Comparison of ENCODE assay signal across 7 mouse cellular contexts in genomic region chr2:19444931-19445831, GRCm38 (mm10). TPM values are rescaled to one million over a fixed set of nuclear protein-coding genes. Genes with fewer than 3 reads are reported as not detected.
DNase-seq lines count a peak whose midpoint lies in the region; ATAC-seq and TF ChIP-seq lines count a peak whose summit lies in the region.

Gene Ptf1a, plus strand, starts transcription at chr2:19445663.

- H3K9ac ChIP-seq in liver, embryonic 12.5 days: no peak within 1 kb of the TSS
- H3K9ac ChIP-seq in liver, postnatal 0 days (replicated peaks): no peak within 1 kb of the TSS
- peak within 1 kb of the TSS; percentile 17; the same call in 1 of the 2 replicates for H3K9ac ChIP-seq in forebrain, embryonic 12.5 days
- 0 out of 2 replicates have a peak within 1 kb of the TSS, but pooled peaks have one; percentile 18 for H3K9ac ChIP-seq in limb, embryonic 12.5 days (replicated peaks)
- H3K9ac ChIP-seq in stomach, embryonic 15.5 days: no peak within 1 kb of the TSS

- no peak for TF ChIP-seq EP300 in liver, postnatal 0 days (IDR thresholded peaks at IDR 0.05; ENCODE audit: low read depth)

- H3K4me3 ChIP-seq in liver, embryonic 12.5 days: peak within 1 kb of the TSS; percentile 21; the same call in 1 of the 2 replicates
- no peak within 1 kb of the TSS for H3K4me3 ChIP-seq in liver, postnatal 0 days (ENCODE audit: low read depth, low read length)
- peak within 1 kb of the TSS; percentile 36 for H3K4me3 ChIP-seq in forebrain, embryonic 12.5 days (replicated peaks)
- peak within 1 kb of the TSS; percentile 33 for H3K4me3 ChIP-seq in limb, embryonic 12.5 days (replicated peaks)
- peak within 1 kb of the TSS; percentile 36 for H3K4me3 ChIP-seq in stomach, embryonic 15.5 days (replicated peaks)

- no peaks in the 10 kb centered on the region for H3K36me3 ChIP-seq in liver, embryonic 12.5 days
- H3K36me3 ChIP-seq in liver, postnatal 0 days (replicated peaks; ENCODE audit: insufficient read depth, low read length): no peaks in the 10 kb centered on the region
- no peaks in the 10 kb centered on the region for H3K36me3 ChIP-seq in forebrain, embryonic 12.5 days (replicated peaks)
- no peaks in the 10 kb centered on the region for H3K36me3 ChIP-seq in limb, embryonic 12.5 days
- H3K36me3 ChIP-seq in stomach, embryonic 15.5 days: no peaks in the 10 kb centered on the region

- no peak for TF ChIP-seq CTCF in liver, postnatal 0 days (IDR thresholded peaks at IDR 0.05; ENCODE audit: low read depth)

- no peak within 1 kb of the TSS for H3K27ac ChIP-seq in liver, embryonic 12.5 days
- no peak within 1 kb of the TSS for H3K27ac ChIP-seq in liver, postnatal 0 days (ENCODE audit: low read depth)
- H3K27ac ChIP-seq in forebrain, embryonic 12.5 days: no peak within 1 kb of the TSS
- no peak within 1 kb of the TSS for H3K27ac ChIP-seq in limb, embryonic 12.5 days
- peak within 1 kb of the TSS; percentile 40; the same call in 1 of the 2 replicates for H3K27ac ChIP-seq in stomach, embryonic 15.5 days

- H3K4me1 ChIP-seq in liver, embryonic 12.5 days: no peaks in the 10 kb centered on the region
- H3K4me1 ChIP-seq in liver, postnatal 0 days (ENCODE audit: insufficient read depth): no peaks in the 10 kb centered on the region
- H3K4me1 ChIP-seq in forebrain, embryonic 12.5 days: peaks cover 26% of the 10 kb centered on the region
- H3K4me1 ChIP-seq in limb, embryonic 12.5 days (replicated peaks): peaks cover 30% of the 10 kb centered on the region
- H3K4me1 ChIP-seq in stomach, embryonic 15.5 days: peaks cover 18% of the 10 kb centered on the region; the same call in 1 of the 2 replicates

- ATAC-seq in liver, embryonic 12.5 days: 0 out of 2 replicates have a peak, but pooled peaks have one; percentile 37
- ATAC-seq in liver, postnatal 0 days: no peak
- peak; percentile 71 for ATAC-seq in forebrain, embryonic 12.5 days (ENCODE audit: low FRiP score)
- ATAC-seq in limb, embryonic 12.5 days (ENCODE audit: insufficient number of reproducible peaks, insufficient read depth, low FRiP score, low TSS enrichment, low read depth): peak; percentile 26; the same call in 1 of the 2 replicates
- ATAC-seq in stomach, embryonic 15.5 days (ENCODE audit: insufficient read depth, low FRiP score, low read depth): peak; percentile 80

- H3K4me2 ChIP-seq in liver, embryonic 12.5 days: peak within 1 kb of the TSS; percentile 18
- no peak within 1 kb of the TSS for H3K4me2 ChIP-seq in liver, postnatal 0 days (ENCODE audit: low read depth, low read length)
- H3K4me2 ChIP-seq in forebrain, embryonic 12.5 days: peak within 1 kb of the TSS; percentile 61
- peak within 1 kb of the TSS; percentile 54 for H3K4me2 ChIP-seq in limb, embryonic 12.5 days
- H3K4me2 ChIP-seq in stomach, embryonic 15.5 days: peak within 1 kb of the TSS; percentile 51

- H3K27me3 ChIP-seq in liver, embryonic 12.5 days (replicated peaks): peaks cover 94% of the 10 kb centered on the region
- peaks cover 68% of the 10 kb centered on the region for H3K27me3 ChIP-seq in liver, postnatal 0 days (ENCODE audit: insufficient read depth, low read length)
- H3K27me3 ChIP-seq in forebrain, embryonic 12.5 days: peaks cover 97% of the 10 kb centered on the region
- H3K27me3 ChIP-seq in limb, embryonic 12.5 days: peaks cover 97% of the 10 kb centered on the region
- H3K27me3 ChIP-seq in stomach, embryonic 15.5 days (replicated peaks): peaks cover 86% of the 10 kb centered on the region

- 1% methylated on average over 52 of the region's 53 CpGs for WGBS in liver, embryonic 12.5 days (ENCODE audit: insufficient replicate concordance)
- WGBS in liver, postnatal 0 days (ENCODE audit: insufficient replicate concordance): 1% methylated on average over 52 of the region's 53 CpGs
- WGBS in forebrain, embryonic 12.5 days: under 1% methylated on average over 51 of the region's 53 CpGs
- WGBS in limb, embryonic 12.5 days: 2% methylated on average over 52 of the region's 53 CpGs
- WGBS in stomach, embryonic 15.5 days: under 1% methylated on average over 53 of the region's 53 CpGs

- DNase-seq in liver, postnatal 0 days: no peak
- no peak for DNase-seq in left cerebral cortex, postnatal 14 days (ENCODE audit: low spot score in 2 of 2)
- DNase-seq in adrenal gland, adult 2 months: no peak

- intact Hi-C loops in left cerebral cortex, postnatal 14 days (cut with DNase I): loop anchor here (5.0 kb wide), 2 partner anchors 212 to 753 kb away; partner anchors contain the start of genes Otud1 and Spag6

- no peaks in the 10 kb centered on the region for H3K9me3 ChIP-seq in liver, embryonic 12.5 days (replicated peaks)
- no peaks in the 10 kb centered on the region for H3K9me3 ChIP-seq in liver, postnatal 0 days (ENCODE audit: low read length)
- no peaks in the 10 kb centered on the region for H3K9me3 ChIP-seq in forebrain, embryonic 12.5 days
- H3K9me3 ChIP-seq in limb, embryonic 12.5 days: no peaks in the 10 kb centered on the region
- no peaks in the 10 kb centered on the region for H3K9me3 ChIP-seq in stomach, embryonic 15.5 days

RNA-seq across cellular contexts. Expression of gene Ptf1a, which starts in this region (rescaled TPM):
- not detected in 2 replicates for polyA plus RNA-seq in liver, embryonic 12.5 days (2016; fragmentation: Nextera tagmentation; extraction: Ambion mirVana)
- not detected in 2 replicates for polyA plus RNA-seq in liver, postnatal 0 days (2015; fragmentation: Nextera tagmentation; extraction: Ambion mirVana)
- polyA plus RNA-seq in forebrain, embryonic 12.5 days (2016; fragmentation: Nextera tagmentation; extraction: Ambion mirVana): 0.51 and 0.78 TPM in 2 replicates
- not detected in 2 replicates for polyA plus RNA-seq in limb, embryonic 12.5 days (2016; fragmentation: Nextera tagmentation; extraction: Ambion mirVana)
- 27.9 and 39.8 TPM in 2 replicates for polyA plus RNA-seq in stomach, embryonic 15.5 days (2015; fragmentation: Nextera tagmentation; extraction: Ambion mirVana)
- total RNA-seq in left cerebral cortex, postnatal 14 days (2021): not detected
- not detected for total RNA-seq in adrenal gland, adult 2 months (2021)
- not detected in 2 replicates for polyA plus RNA-seq in adrenal gland, adult 2 months (2012; rRNA removed)

Comparison
In these comparisons a context has a peak if more than half of its experiments do, and no peak if none do; other contexts are left out.
1. RNA of gene Ptf1a (polyA plus RNA-seq): 27.9 to 39.8 TPM in stomach, embryonic 15.5 days; 0.51 to 0.78 TPM in forebrain, embryonic 12.5 days, not detected in liver, embryonic 12.5 days, not detected in liver, postnatal 0 days, not detected in limb, embryonic 12.5 days and not detected in adrenal gland, adult 2 months; every median in the first group is over 10 times any median in the second.
2. Peak in ATAC-seq, H3K4me3 ChIP-seq and H3K4me2 ChIP-seq in liver, embryonic 12.5 days; RNA of the gene not detected or under 1 TPM.
3. Peak in ATAC-seq, H3K4me3 ChIP-seq, H3K9ac ChIP-seq and H3K4me2 ChIP-seq in forebrain, embryonic 12.5 days; RNA of the gene not detected or under 1 TPM.
4. Peak in ATAC-seq, H3K4me3 ChIP-seq, H3K9ac ChIP-seq and H3K4me2 ChIP-seq in limb, embryonic 12.5 days; RNA of the gene not detected or under 1 TPM.